Mouse (Mus musculus) MN1 (cell line): Measurements from ENCODE around the gene Gm47995.
"Not testable (repeated sequence)": the region's sequence is repeated elsewhere in the genome, so short reads cannot be mapped to it uniquely, and the experiment has no call there.

Experiments
- DNase-seq: peaks from one replicate; pipeline ENCODE4 v3.0.0-alpha.2; 2016; ENCODE audit warnings: low spot score

Gene Gm47995

DNA sequence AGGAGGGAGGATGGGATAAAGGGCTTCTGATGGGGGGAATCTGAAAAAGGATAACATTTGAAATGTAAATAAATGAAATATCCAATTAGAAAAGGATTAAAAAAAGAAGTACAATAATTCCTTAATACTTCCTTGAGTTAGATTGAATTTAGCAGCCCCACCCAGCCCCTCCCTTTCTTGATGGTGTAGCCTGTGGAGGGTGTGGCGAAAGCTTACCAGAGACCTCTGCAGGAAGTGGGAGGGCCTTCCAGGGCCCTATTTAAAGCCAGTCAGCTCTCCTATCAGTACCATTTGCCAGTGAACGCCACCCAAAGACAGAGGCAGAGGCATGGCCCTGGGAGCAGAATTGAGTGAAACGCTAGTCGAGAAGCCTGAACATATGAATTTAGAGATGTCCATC lies at the start of gene Gm47995:
Gm47995 (plus strand) TSS at position 329 of the 400 bp plus-strand sequence.
- DNase-seq, result not testable (repeated sequence)

DNA sequence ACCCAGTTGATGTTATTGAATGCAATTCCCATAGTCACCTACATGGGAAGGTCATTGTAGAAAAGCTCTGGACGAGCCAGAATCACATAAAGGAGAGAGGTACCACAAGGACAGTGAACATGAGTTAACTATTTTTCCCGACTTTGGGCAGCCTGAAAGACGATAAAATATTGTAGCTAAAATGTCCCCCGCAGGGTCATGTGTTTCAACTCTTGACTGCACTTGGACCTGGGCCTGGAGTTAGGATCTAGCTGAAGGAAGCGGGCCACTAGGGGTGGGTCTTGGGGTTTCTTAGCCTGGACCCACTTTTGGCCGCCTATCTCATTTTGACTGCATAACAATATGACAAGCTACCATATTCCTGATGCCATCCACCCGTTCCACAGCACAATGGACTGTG lies 48.0 kb upstream of the Gm47995 start:
- DNase-seq, result no peak

DNA sequence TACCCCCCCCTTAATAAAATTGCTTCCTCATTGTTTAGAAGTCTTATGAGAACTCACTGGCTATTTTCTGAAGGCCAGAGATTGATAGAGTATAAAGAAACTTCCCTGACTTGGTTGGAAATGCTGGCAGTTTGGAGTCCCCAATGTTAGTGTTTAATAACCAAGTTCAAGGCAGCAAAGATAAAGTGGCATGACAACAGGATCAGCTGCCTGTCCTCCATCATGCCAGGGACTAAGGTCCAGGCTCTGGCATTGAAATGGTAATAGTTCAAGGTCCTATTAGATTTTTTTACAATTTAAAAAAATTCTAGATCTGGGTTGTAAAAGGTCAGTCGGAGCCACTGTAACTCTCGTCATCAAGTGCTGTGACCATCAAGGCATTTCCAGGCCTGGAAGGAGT lies 47.2 kb upstream of the Gm47995 start:
- DNase-seq, result no peak

DNA sequence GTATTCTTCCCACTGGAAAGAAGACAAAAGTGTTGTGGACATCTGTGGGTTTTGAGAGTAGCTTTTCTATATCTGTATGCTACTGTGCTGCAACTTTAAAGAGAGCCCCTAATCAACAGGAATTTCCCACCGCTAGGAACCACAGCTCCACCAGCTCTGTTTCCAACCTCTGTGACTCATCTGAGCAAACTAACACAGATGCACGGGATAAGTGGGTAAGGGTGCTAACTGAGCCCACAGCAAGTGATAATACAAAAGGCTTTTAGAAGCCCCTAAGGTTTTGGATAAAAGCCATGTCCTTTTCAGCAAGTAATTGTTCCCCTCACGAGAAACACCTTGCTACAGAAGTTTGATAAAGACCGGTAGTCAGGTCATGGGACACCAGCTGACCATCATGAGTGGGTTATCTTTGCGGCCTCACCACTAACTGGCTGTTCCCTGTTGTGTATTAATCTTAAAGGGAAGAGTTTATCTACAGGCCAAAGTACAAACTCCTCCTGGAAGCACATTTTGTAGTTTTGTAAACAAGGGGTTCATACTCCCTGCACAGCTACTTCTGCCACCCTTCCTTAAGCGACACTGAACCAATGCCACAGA lies 45.1 kb upstream of the Gm47995 start:
- no peak for DNase-seq

DNA sequence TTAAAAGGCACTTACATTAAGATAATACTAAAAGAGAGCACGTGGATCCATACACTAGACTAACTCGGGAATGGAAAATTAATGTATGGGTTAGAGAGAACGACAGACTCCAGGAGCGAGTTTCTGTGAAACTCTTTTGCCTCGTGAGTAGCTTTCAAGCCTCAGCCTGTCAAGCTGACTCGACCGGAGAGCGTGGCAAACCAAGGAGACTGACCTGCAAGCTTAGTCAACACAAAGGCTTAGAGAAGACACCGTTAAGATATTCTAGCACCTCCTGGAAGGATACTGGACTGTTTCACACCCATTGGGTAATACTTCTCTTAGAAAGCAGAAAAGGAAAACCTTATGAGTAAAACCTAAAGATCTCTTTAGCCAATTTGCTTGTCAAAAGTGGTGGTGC lies 44.1 kb upstream of the Gm47995 start:
- DNase-seq, result not testable (repeated sequence)

DNA sequence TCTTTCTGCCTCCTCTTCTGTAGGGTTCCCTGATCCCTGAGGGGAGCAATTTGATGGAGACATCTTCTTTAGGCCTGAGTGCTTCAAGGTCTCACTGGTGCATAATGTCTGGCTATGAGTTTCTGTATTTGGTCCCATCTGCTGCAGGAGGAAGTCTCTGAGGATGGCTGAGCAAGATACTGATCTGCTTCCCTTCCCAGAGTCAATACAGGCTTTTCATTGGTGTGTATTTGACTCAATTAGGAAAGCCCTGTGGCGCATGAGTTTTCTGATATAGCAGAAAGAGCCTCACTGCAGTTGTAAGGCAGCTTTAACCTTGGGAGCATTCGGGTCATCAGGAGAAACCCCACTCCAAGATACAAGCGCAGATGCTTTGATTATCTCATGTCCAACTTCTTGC lies 42.1 kb upstream of the Gm47995 start:
- no peak for DNase-seq

DNA sequence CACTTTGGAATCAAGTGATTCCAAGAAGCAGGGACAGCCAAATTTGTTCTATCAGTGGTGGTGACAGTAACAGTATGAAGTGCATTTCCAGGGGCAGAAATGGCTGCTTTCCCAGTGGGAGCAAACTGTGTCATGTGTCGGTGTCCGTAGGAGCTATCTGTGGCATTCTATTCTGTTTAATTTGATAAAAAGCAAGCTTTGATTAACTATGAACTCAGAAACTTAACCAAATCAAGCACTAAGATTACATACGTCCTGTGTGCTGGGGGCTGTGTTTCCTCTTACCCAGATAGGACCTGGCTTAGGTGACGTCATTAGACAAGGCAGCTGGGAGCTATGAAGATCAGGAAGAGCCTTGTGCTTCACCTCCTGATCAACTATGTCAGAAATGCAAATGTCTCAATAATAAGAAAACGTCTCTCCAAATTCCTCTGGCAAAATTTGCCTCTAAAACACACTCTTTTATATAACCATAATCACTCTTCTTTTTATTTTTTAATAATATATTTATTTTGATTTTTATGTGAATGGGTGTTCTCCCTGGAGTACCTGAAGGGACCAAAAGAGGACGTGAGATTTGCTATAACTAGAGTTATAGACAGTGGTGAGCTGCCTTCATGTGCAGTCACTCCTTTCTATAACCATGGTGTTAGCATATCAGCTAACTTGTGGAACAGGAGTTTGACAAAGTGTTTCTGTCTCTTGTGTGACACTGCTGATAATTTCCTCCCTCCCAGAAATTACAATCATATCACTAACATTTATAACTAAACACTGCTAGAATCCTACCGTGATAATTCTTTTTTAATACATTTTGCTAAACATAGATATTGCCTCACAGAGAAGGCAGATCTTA lies 41.2 kb upstream of the Gm47995 start:
- DNase-seq, result no peak

DNA sequence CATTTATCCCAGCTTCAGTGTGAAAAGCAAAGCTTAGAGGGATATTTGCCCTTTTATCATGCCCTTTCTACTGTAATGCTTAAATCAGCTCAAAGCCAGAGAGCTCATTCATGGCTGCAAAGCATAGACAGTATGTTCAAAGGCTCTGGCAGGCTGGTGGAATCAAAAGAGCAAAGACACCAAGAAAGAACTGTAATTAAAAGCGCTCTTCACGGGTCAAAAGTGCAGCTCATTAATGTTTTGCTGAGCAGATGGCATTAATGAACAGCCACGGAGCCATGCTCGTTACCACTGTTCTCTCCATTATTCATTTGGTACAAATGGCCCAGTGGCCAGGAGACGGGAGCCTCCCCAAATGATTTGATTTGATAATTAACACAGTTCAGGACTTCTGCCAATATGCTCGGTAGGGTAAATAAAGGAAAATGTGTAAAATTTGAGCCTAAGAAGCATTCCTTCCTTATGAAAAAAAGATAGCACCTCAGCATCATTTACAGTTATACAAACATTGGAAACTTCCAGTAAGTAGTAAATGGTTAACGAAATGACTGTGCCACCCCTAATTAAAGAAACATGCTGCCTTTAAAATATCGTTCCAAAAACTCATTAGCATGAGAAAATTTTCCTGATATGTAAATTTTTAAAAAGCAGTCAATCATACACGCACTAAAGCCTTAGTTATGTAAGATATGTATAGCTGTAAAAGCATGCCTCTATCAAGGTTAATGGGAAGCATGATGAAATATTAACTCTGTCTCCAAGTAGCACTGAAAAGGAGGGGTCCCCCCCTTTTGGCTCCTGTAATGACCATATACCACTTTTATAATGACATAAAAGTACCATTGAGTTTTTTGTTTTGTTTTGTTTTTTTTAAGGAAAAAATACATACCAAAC lies 40.0 kb upstream of the Gm47995 start:
- no peak for DNase-seq

DNA sequence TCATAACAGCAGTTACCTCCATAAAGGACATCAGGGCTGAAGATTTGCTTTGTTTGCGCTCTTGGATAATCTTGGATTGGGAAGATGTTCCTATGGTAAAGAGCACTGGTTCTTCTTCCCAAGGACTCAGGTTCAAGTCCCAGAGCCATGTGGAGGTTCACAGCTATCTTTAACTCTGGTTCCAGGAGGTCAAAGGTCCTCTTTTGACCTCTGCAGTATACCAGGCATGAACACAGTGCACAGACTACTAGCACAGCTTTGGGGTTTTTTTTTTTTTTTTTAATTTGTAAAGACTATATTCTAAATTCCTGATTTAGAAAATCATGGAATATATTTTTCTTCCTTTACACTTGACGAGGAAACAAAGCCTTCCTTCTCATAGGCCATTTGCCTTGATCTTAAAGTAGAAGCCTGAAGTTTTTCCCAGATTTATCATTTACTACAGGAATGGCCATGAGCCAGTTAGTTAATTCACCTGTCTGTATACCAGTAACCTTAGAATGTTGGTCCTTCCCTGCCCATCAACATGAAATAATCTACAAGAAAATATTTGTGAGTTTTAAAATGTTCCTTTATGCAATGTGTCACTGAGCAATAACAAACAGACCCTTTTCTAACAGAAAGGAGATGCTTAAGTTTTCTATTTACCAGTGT lies 39.3 kb upstream of the Gm47995 start:
- DNase-seq, result no peak

DNA sequence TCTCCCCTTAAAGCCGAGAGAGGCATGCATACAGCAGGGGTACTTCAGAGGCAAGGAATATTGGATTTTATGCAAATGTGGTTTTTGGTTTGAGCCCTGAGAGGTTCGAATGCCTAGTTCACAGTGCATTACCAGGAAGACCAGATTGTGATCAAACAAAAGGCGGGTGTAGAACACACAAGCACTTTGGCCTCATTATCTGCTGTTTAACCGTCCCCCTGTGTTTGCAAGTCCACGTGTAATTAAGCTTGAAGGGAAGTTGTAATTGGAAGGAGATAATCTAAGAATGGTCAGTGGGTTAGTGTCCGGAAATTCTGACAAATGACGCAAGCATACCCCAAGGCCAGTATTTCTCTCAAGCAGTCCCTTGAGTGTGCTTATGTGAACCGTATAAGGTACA lies 32.2 kb upstream of the Gm47995 start:
- no peak for DNase-seq

DNA sequence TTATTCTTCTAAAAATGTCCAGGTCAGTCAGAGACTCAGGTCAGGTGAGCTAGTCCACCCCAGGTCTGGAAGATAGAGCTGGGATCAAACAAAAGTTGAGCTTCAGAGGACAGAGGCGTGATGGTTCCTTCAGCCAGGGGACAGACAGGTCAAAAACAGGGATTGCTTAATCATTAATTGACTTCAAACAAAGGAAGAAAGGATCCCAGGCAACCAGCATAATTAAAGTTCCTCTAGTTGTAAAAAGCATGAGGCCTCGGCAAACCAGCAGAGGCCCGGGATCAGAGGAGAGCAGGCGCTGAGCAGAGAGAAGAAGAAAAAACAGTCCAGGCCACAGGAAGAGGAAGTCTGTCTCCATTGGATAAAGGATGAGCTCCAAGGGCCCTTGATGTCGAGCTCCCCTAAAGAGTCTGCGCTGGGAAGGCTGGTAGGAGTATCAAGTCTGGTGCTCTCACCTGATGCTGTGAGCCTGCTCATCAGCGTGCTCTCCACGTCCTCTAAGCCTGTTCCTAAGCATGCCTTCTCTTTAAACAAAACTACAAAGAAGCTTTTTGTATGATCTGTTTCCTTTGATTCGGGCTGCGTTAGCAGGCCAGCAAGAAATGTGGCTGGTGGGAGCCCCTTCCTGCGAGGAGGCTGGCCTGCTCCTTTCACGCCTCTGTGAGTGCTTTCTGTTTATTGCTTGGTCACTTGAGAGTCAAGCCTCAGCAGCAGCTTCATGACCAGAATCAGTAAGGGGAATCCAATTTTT lies 30.8 kb upstream of the Gm47995 start:
- no peak for DNase-seq

DNA sequence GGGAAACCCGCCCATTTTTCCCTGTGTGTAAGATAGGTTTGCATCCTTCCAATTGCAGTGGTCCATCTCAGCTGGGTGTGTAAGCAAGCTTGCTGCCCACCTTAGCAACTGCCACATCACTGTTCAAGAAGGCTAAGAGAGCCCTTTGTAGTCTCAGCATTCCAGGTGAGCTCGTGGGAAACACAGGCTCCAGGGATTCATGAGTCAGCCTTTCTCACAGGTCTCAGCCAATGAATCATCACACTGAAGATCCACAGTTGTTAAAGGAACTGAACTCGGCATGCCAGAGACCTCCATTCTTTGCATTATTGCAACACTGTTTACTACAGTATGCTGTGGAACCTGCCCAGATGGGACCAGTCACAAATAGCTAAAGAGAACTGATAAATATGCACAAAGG lies 29.6 kb upstream of the Gm47995 start:
- no peak for DNase-seq

DNA sequence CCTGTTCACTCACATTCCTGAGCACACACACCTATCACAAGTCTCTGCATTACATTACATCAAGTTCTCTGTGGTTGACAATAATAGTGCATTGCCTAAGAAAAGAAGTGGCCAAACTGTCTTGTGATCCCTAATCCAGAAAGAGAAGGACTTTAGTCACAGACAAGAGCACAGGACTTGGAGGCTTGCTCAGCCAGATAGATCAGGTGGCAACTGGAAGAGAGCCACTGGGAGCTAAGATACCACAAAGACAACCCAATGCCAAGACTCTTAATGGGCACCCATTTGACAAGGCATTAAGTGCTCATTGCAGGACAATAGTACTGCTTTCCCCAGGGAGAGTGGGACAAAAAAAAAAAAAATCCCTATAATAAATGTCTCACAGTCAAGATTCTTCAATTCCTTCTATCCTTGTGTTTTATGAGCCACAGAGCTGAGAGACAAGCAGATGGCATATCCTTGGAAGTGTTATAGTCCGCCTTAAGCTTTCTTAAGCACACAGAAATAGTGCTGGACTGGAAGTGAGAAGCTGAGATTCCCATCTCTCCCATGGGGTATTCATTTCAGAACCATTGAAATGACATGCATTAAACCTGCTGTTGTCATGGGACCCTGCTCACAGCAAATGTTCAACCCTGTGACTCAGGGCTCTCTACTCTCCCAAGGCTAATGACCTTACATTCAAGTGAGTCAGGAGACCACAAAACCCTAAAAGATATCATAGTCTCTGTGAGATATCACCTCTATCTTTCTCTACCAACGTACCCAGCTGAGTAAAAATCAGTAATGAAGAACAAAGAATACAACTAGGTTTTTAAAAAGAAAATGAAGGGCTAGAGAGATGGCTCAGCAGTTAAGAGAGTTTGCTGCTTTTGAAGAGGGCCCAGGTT lies 26.4 kb upstream of the Gm47995 start:
- DNase-seq, result no peak

DNA sequence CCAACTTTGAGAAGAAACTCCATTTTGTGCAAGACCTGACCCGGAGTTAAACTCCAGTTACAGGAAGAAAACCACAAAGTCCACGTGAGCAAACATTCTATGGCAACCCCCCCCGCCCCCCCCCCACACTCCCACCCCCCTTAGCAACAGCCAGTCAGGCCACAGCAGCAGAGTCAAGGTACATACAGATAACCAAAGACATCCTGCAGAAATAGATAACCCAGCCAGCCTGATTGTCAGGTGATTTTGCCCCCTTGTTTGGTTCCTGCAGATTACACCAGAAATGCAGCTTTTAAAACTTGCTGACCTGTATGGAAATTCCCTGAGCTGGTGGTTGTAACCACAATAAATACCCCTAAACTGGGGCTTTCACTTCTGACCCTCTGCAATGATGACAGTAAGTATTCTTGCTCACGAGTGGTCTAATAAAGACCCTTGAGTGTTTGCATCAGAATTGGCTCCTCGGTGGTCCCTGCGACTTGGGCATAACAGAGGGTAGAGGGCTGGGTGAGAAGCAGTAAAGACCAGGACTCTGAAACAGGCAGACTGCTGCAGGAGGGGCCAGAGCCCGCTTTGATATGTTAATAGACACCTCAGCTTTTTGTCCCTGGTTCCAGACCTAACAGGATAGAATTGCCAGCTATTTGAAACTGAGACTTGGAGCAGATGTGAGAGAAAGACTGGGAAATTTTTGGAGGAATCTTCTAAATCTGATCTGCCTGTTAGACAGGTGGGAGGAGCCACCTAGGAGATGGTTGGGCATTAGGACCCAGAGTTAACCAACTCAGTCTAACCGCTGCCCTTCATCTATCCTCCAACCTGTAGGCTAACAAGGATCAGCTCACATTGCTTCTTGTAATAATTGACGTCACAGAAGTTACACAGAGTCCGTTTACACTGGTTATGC lies 21.0 kb upstream of the Gm47995 start:
- no peak for DNase-seq

DNA sequence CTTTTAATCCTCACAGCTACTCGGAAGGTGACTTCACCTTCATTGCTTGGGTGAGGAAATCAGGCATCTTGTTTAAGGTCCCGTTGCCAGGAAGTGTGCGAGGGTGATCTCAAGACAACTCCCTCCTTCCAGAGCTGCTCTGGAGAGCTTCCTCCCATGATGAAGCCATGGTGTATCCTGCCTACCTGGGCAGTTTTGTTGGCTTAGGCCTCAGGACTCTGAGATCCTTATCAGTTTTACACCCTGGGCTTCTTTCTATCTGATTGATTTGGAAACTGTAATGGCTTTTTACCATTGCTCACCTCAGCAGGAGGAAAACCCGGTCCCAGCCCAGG lies 20.3 kb upstream of the Gm47995 start:
- DNase-seq, result no peak

DNA sequence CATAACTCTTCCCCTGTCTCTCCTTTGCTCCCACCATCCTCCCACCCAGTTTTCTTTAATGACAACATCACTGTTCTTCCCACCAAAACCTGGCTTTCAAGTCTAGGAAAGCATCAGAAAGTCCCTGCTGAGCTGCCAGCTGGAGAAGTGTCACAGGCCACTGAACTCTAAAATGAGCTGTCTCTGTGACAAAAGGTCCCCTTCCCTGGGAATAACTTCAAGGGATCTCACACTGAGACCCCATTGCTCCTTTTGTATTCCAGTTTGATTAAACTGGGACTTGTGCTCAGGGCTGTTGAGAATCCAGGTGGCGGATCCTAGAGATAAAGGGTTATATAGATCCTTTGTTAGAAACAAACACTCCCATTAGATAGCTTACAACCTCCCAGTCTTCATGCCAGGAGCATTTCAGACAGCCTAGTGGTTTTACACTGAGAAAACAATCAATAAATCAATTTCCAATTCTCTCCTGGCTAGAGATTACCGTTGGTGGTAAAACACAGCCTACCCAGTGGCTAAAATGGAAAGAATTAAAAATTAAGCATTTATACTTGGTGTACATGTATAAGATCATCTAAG lies 19.7 kb upstream of the Gm47995 start:
- no peak for DNase-seq

DNA sequence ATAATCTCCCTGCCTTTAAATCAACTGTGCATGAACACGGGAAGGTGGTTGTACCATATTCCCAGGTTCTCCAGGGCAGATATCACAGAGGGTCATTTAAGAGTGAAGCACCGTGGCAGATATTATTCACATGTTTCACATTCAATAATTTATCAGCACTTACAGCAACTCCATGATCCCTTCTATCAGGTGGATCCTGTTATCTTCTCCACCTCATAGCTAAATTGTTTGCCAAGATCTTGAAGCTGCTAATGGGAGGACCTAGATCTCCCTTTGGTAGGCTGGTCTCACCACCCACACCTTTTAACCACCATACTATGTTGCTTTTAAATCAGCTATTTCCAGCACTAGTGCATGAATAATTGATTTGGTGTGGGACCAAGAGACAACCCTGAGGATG lies 18.1 kb upstream of the Gm47995 start:
- DNase-seq, result no peak

DNA sequence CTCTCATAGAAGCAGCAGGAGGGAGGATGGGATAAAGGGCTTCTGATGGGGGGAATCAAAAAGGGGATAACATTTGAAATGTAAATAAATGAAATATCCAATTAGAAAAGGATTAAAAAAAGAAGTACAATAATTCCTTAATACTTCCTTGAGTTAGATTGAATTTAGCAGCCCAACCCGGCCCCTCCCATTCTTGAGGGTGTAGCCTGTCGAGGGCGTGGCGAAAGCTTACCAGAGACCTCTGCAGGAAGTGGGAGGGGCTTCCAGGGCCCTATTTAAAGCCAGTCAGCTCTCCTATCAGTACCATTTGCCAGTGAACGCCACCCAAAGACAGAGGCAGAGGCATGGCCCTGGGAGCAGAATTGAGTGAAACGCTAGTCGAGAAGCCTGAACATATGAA lies 16.0 kb upstream of the Gm47995 start, which contains the start of gene Gm47985:
Gm47985 (plus strand) TSS at position 272 of the 400 bp plus-strand sequence.
- DNase-seq, result not testable (repeated sequence)

DNA sequence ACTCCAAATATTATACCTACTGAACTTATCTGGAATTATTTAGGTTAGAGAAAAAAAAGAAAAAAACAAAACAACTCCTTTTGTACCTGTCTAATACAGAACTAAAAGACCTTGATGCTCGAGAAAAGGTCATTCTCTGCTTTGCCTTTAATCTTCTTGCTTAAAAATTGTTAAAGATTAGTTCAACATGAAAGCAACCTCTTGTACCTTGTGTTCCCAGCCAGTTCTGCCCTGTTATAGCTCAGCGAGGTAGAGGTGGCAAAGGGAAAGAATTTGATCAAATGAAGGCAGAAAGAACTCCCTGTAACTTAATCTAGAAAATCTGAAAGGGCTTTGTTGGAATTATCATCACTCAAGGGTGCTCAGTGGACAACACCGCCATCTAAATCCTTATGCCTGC lies 12.1 kb upstream of the Gm47995 start:
- DNase-seq, result not testable (repeated sequence)
